Mouse (Mus musculus) embryonic fibroblast, embryonic 13.5 days (primary cell): ENCODE results near the gene Otop3.

Experiments used
- CTCF ChIP-seq: IDR thresholded peaks from 2 replicates; pipeline ENCODE4 v1.5.1; 2011; ENCODE audit warnings: mild to moderate bottlenecking, control low read depth, low read length, moderate library complexity, borderline replicate concordance; ENCODE audit not compliant: insufficient read depth
- POLR2A ChIP-seq: IDR thresholded peaks from 2 replicates; pipeline ENCODE4 v1.6.1; 2011; ENCODE audit warnings: low read depth, mild to moderate bottlenecking, control low read depth, low read length, moderate library complexity

GRCm38 (mm10) chr11:115301351-115301750 is 33.2 kb upstream of the Otop3 start:
- TF ChIP-seq CTCF (no peak), POLR2A (no peak)
